Mouse (Mus musculus) heart, postnatal 0 days (tissue): Measurements from ENCODE around the gene Tbc1d9b.

Experiments
- CTCF ChIP-seq: IDR thresholded peaks from 2 replicates; pipeline ENCODE4 v1.5.1; 2016; ENCODE audit warnings: antibody characterized with exemption, control low read depth, low read depth
- EP300 ChIP-seq: IDR thresholded peaks from 2 replicates; pipeline ENCODE4 v1.6.1; 2016; ENCODE audit warnings: antibody characterized with exemption, low read depth

- TF ChIP-seq CTCF = no peak
- TF ChIP-seq EP300 = no peak
These were observed 14.3 kb downstream of the Tbc1d9b start for GRCm38 (mm10) chr11:50145529-50145928.
